Mouse (Mus musculus) midbrain, embryonic 12.5 days (tissue): ENCODE data around the gene Zmynd8. TPM values are rescaled to one million over a fixed set of nuclear protein-coding genes. Genes with fewer than 3 reads are reported as not detected.

Experiments
- ATAC-seq: fragments of 200-750 bp; cut with Nextera tagmentation; 2 replicates; pipeline ENCODE4 v1.8.0; 2017; ENCODE audit warnings: low read depth, moderate TSS enrichment, moderate library complexity; ENCODE audit not compliant: low FRiP score
- H3K27ac ChIP-seq: fragments of 300-500 bp; sonication (generic); replicated peaks from 2 replicates; pipeline ENCODE4 v1.5.1; 2016; ENCODE audit warnings: mild to moderate bottlenecking
- H3K27me3 ChIP-seq: fragments of 300-500 bp; sonication (generic); 2 replicates; pipeline ENCODE4 v1.6.1; 2016; ENCODE audit warnings: mild to moderate bottlenecking
- H3K36me3 ChIP-seq: fragments of 300-500 bp; sonication (generic); 2 replicates; pipeline ENCODE4 v1.6.1; 2016
- H3K4me1 ChIP-seq: fragments of 300-500 bp; sonication (generic); 2 replicates; pipeline ENCODE4 v1.6.1; 2016
- H3K4me2 ChIP-seq: fragments of 300-500 bp; sonication (generic); replicated peaks from 2 replicates; pipeline ENCODE4 v1.6.1; 2016; ENCODE audit warnings: mild to moderate bottlenecking, moderate library complexity
- H3K4me3 ChIP-seq: fragments of 300-500 bp; sonication (generic); 2 replicates; pipeline ENCODE4 v1.5.1; 2016; ENCODE audit warnings: mild to moderate bottlenecking
- H3K9ac ChIP-seq: fragments of 300-500 bp; sonication (generic); replicated peaks from 2 replicates; pipeline ENCODE4 v1.6.1; 2016; ENCODE audit warnings: mild to moderate bottlenecking, moderate library complexity
- H3K9me3 ChIP-seq: fragments of 300-500 bp; sonication (generic); 2 replicates; pipeline ENCODE4 v1.6.1; 2016; ENCODE audit warnings: mild to moderate bottlenecking
- WGBS: fragments of 180-500 bp; shearing (Covaris S2); methylation state at CpG from one replicate; pipeline ENCODE4 v1.1.7; 2016; 5-methylcytosine and 5-hydroxymethylcytosine counted together
- polyA plus RNA-seq: library from polyadenylated mRNA; unstranded; fragments of >200 nt; fragmentation: Nextera tagmentation; extraction: Ambion mirVana; gene quantifications from 2 replicates; pipeline ENCODE4 v1.2.1, GENCODE M21; 2016

The Zmynd8 gene
- polyA plus RNA-seq, 1 experiment from 2014 or later: 71.2 TPM

DNA sequence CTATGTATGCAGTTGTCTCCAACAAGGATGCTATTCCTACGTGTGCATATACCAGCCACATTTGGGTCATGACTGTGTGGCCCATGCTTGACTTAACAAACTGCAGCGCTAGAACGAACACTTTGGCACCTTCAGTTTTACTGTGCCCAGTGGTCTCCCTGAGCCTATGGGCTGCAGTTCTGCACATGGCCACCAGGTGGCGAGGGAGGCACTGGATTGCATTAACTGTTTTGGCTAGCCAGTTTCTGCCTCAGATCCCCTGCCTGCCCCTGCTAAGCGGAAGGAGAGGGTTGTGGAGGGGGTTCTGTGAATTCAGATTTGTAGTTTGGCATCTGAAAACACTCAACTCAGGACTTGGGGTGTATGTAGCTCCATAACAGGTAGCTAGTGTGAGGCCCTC is 116.5 kb downstream of the Zmynd8 start:
- 40% methylated on average over 5 of the region's 5 CpGs for WGBS
- peak overlapping the region; percentile 36; the same call in 1 of the 2 replicates for H3K27ac ChIP-seq

DNA sequence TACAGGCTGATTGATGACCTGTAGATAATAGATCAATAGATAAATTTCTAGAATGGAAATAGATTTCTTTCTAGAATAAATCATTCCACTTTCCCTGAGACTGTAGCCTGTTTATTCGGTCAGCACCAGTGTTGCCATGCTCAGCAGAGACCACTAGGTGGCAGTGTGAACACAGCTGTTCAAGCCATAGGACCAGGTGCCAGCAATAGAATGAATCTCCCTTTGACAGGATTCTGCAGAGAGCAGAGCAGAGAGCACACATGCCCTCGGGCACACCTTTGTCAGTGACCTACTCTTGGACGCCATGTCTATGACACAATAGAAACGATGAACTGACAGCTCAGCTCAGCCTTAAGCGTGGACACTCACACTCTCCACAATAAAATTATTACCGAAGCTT is 119.9 kb downstream of the Zmynd8 start:
- WGBS: 28% methylated on average over 6 of the region's 6 CpGs
- no peaks in the 10 kb centered on the region for H3K27me3 ChIP-seq
- peaks cover 11% of the 10 kb centered on the region for H3K36me3 ChIP-seq
- H3K9me3 ChIP-seq: no peaks in the 10 kb centered on the region
- peak overlapping the region; percentile 64 for H3K27ac ChIP-seq
- no peak overlapping the region for H3K4me2 ChIP-seq
- H3K9ac ChIP-seq: no peak overlapping the region
- H3K4me1 ChIP-seq: peaks cover 9% of the 10 kb centered on the region; the same call in 1 of the 2 replicates
- ATAC-seq: peak; percentile 44; the same call in 1 of the 2 replicates
- H3K4me3 ChIP-seq: no peak overlapping the region

More for the DNA sequence above, 116.5 kb downstream of the Zmynd8 start:
- Histone ChIP-seq H3K4me1 (peaks cover 9% of the 10 kb centered on the region; the same call in 1 of the 2 replicates), H3K4me3 (no peak overlapping the region), H3K4me2 (no peak overlapping the region), H3K36me3 (peaks cover 42% of the 10 kb centered on the region), H3K9me3 (no peaks in the 10 kb centered on the region), H3K27me3 (no peaks in the 10 kb centered on the region), H3K9ac (no peak overlapping the region)
- ATAC-seq: 0 out of 2 replicates have a peak, but pooled peaks have one; percentile 31

DNA sequence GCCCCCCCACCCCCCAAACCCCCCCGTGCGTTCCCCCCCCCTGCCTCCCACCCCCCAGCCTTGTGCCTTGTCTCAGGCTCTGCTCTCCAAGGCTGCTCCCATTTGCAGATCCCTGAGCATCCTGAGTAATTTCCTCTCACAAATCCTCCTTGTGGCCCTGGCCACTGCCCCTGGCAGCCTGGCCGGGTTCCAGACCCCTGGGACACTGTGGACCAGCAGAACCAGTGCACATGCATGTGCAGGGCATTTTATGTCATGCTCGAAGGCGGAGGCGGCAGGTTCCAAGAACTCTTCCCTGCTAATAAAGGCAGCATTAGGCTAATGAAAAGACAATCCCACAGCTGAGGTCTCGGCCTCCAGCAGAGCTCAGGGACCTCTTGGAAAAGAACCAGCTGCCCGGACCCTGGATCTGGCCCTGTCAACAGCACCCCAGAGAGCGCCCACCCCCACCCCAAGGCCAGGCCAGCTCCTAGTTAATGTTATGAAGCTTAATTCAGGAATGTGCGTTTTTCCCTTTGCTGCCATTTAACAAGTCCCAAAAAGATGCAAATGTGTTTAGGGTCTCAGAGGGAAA is 129.4 kb downstream of the Zmynd8 start:
- Histone ChIP-seq H3K9ac (no peak overlapping the region), H3K4me2 (no peak overlapping the region), H3K27ac (peak overlapping the region; percentile 71), H3K36me3 (no peaks in the 10 kb centered on the region), H3K4me3 (no peak overlapping the region), H3K9me3 (no peaks in the 10 kb centered on the region), H3K4me1 (peaks cover 11% of the 10 kb centered on the region), H3K27me3 (no peaks in the 10 kb centered on the region)
- ATAC-seq: peak; percentile 47
- 26% methylated on average over 9 of the region's 10 CpGs for WGBS

DNA sequence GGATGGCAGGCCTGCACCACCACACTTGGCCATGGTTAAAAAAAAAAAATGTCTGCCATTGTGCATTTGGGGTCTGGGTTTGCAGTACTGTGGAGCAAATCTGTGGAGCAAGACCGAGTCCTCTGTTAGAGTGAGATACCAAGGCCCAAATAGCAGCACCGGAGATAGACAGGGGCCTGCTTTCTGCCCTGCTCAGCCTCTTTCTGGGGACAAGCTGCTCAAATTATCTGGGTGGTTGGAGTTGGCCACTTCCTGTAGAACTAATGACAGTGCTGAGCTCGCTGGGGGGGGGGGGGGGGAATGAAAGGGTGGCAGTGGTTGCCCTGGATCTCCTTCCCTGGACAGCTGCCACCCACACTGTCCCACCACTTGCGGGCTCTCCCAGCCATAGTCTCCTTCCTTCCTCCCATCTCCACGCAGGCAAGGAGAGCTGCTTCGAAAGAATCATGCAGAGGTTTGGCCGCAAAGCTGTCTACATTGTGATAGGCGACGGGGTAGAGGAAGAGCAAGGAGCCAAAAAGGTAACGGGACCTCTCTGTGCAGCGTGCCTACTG is 129.9 kb downstream of the Zmynd8 start:
- Histone ChIP-seq H3K27me3 (no peaks in the 10 kb centered on the region), H3K4me1 (peaks cover 11% of the 10 kb centered on the region), H3K9ac (no peak overlapping the region), H3K9me3 (no peaks in the 10 kb centered on the region), H3K27ac (peak overlapping the region; percentile 71), H3K4me3 (no peak overlapping the region), H3K4me2 (no peak overlapping the region), H3K36me3 (no peaks in the 10 kb centered on the region)
- 0 out of 2 replicates have a peak, but pooled peaks have one; percentile 16 for ATAC-seq
- WGBS: 49% methylated on average over 11 of the region's 11 CpGs

DNA sequence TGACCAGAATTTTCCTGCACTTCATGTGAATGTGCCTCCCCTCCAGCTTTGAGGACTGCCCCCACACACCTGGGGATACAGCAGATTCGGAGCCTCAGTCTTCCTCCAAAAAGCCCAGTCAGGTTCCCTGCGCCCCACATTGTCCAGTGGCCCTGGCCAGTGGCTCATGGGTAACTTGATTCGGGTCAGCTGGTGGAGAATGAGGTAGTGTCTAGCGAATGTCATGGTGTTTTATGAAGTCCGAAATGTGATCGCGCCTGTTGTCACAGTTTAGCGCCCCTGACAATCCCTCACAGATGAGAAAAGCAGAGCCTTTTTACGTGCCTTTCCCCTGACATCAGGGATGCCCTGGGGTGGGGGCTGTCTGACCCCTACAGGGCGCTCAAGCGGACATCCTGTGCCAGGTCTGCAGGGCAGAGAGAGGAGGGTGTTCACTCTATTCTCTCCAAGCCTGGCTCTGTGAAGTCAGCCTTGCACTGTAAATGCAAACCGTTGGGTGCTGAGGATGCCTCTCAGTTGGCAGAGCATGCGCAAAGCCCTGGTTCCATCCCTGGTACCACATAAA is 139.3 kb downstream of the Zmynd8 start:
- Histone ChIP-seq H3K4me2 (no peak overlapping the region), H3K4me3 (no peak overlapping the region), H3K9ac (no peak overlapping the region), H3K36me3 (no peaks in the 10 kb centered on the region), H3K9me3 (no peaks in the 10 kb centered on the region), H3K27me3 (0 out of 2 replicates have a peak, but pooled peaks cover 4% of the 10 kb centered on the region), H3K4me1 (peaks cover 18% of the 10 kb centered on the region), H3K27ac (no peak overlapping the region)
- WGBS: 83% methylated on average over 13 of the region's 13 CpGs
- no peak for ATAC-seq

DNA sequence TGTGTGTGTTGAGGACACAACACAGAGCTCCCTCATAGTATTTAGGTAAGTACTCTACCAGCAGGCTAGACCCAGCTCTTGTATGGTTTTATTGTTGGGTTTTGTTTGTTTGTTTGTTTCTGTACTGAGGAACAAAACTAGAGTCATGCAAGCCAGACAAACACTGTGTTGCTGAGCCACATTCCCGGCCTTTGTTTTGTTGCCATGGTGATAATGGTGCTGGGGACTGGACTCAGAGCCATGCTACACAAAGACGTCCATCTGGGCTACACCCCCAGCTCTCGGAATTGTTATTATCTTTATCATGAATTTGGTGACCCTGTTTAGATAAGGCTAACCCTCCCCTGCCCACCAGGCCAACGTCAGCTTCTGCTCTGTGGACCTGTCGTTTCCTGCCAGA is 140.3 kb downstream of the Zmynd8 start:
- H3K9ac ChIP-seq: no peak overlapping the region
- WGBS: 14% methylated on average over 5 of the region's 5 CpGs
- no peak overlapping the region for H3K27ac ChIP-seq
- no peaks in the 10 kb centered on the region for H3K36me3 ChIP-seq
- H3K27me3 ChIP-seq: 0 out of 2 replicates have a peak, but pooled peaks cover 4% of the 10 kb centered on the region
- H3K9me3 ChIP-seq: no peaks in the 10 kb centered on the region
- H3K4me2 ChIP-seq: no peak overlapping the region
- peak; percentile 66; the same call in 1 of the 2 replicates for ATAC-seq
- peaks cover 18% of the 10 kb centered on the region for H3K4me1 ChIP-seq
- H3K4me3 ChIP-seq: no peak overlapping the region

DNA sequence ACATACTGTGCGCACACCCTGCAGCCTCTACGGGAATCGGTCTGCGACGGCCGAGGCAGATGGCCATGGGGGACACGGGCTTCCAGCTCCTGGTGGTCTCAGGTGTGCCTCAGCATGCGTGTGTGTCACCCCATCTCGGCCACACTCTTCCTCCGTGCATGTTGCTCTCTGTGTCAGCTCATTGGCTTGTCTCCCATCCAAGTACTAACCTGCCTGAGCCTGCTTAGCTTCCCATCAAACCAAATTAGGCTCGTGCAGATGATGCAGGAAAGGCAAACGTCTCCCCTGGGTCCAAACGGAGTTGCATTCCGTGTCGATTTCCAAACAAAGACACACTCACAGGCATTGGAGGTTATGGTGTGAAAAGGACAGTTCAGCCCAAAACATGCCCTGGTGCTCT is 141.0 kb downstream of the Zmynd8 start:
- H3K27ac ChIP-seq: no peak overlapping the region
- no peak overlapping the region for H3K4me2 ChIP-seq
- H3K9me3 ChIP-seq: no peaks in the 10 kb centered on the region
- H3K4me3 ChIP-seq: no peak overlapping the region
- H3K27me3 ChIP-seq: 0 out of 2 replicates have a peak, but pooled peaks cover 4% of the 10 kb centered on the region
- WGBS: 69% methylated on average over 15 of the region's 15 CpGs
- peaks cover 18% of the 10 kb centered on the region for H3K4me1 ChIP-seq
- peak; percentile 47 for ATAC-seq
- H3K36me3 ChIP-seq: no peaks in the 10 kb centered on the region
- no peak overlapping the region for H3K9ac ChIP-seq

DNA sequence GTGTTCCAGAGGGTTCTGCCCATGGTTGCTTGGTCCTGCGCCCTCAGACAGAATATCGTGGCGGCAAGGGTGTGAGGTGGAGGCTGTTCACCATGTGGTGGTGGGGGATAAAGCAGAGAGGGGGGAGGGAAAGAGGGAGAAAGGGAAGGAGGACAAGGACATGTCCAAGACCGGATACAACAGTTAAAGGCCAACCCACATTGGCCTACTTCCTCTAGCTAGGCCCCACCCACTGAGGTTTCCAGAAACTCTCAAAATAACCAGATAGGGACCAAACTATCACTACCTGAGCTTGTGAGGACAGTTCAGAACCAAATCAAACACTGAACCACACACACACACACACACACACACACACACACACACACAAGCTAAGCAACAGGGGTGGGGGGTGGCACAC is 146.1 kb downstream of the Zmynd8 start:
- no peak overlapping the region for H3K4me2 ChIP-seq
- H3K9ac ChIP-seq: no peak overlapping the region
- peaks cover 15% of the 10 kb centered on the region for H3K27me3 ChIP-seq
- no peaks in the 10 kb centered on the region for H3K9me3 ChIP-seq
- no peak for ATAC-seq
- H3K27ac ChIP-seq: no peak overlapping the region
- WGBS: 82% methylated on average over 4 of the region's 4 CpGs
- H3K4me3 ChIP-seq: no peak overlapping the region
- no peaks in the 10 kb centered on the region for H3K36me3 ChIP-seq
- H3K4me1 ChIP-seq: peaks cover 15% of the 10 kb centered on the region

DNA sequence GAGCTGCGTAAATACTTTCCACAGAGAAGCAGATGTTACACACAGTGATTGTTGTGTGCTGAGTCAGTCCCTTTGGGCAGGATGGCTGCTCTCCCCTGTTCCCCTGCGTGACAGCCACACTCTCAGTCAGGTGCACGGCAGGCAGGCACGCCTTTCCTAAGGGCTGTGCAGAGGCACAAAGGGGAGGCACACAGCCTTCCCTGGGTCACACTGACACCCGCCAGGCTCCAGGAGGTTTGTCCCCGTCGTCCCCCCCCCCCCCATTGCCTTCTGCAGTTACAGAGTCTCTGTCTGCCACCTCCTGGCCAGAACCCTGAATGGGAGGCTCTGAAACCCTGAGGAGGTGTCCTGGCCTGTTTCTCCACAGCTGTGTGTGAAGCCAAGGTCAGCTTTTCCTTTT is 147.7 kb downstream of the Zmynd8 start:
- no peak overlapping the region for H3K4me3 ChIP-seq
- H3K9me3 ChIP-seq: no peaks in the 10 kb centered on the region
- H3K9ac ChIP-seq: no peak overlapping the region
- peaks cover 14% of the 10 kb centered on the region for H3K4me1 ChIP-seq
- 36% methylated on average over 5 of the region's 7 CpGs for WGBS
- no peak overlapping the region for H3K27ac ChIP-seq
- H3K4me2 ChIP-seq: no peak overlapping the region
- peaks cover 22% of the 10 kb centered on the region for H3K27me3 ChIP-seq
- no peaks in the 10 kb centered on the region for H3K36me3 ChIP-seq
- ATAC-seq: peak; percentile 47; the same call in 1 of the 2 replicates

DNA sequence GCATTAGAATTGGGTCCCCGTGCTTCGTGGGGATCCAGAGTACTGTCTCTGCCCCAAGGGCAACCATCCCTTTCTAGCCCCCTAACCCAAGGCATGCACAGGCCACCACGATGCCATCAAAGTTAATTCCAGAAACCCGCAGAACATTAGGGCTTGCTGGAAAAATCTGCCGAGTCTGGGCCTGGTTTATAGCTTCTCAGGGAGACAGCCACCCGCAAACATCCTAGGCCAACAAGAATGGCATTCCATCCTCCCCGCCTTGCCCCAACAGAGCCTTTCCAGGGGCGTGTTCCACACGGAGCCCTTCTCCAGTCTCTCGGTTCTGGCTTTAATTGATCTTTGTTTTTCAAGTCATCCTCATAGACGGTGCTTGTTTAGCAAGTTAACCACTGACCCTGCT is 150.4 kb downstream of the Zmynd8 start:
- Histone ChIP-seq H3K4me3 (no peak overlapping the region), H3K27me3 (peaks cover 25% of the 10 kb centered on the region), H3K9ac (no peak overlapping the region), H3K27ac (no peak overlapping the region), H3K4me2 (no peak overlapping the region), H3K9me3 (no peaks in the 10 kb centered on the region), H3K36me3 (no peaks in the 10 kb centered on the region), H3K4me1 (peaks cover 32% of the 10 kb centered on the region)
- ATAC-seq: no peak
- 9% methylated on average over 11 of the region's 11 CpGs for WGBS

DNA sequence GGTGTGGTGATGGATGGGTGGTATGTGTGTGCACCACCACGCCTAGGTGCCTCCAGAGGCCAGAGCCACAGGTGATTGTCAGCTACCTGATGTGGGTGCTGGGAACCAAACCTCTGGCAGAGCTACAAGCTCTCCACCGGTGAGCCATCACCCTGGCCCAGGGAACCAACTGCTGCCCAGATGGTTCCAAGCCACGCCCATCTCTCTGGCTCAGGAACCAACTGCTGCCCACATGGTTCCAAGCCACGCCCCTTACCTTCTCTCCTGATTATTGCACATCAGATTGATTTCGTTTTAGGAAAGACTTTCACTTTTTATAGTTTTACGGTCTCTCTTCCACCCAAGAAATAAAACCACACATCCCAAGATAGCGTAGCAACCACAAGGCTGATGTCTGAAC is 150.8 kb downstream of the Zmynd8 start:
- Histone ChIP-seq H3K9me3 (no peaks in the 10 kb centered on the region), H3K4me2 (no peak overlapping the region), H3K9ac (no peak overlapping the region), H3K4me1 (peaks cover 32% of the 10 kb centered on the region), H3K4me3 (no peak overlapping the region), H3K36me3 (no peaks in the 10 kb centered on the region), H3K27me3 (peaks cover 25% of the 10 kb centered on the region), H3K27ac (no peak overlapping the region)
- ATAC-seq: no peak
- WGBS: 50% methylated on average over 7 of the region's 7 CpGs

DNA sequence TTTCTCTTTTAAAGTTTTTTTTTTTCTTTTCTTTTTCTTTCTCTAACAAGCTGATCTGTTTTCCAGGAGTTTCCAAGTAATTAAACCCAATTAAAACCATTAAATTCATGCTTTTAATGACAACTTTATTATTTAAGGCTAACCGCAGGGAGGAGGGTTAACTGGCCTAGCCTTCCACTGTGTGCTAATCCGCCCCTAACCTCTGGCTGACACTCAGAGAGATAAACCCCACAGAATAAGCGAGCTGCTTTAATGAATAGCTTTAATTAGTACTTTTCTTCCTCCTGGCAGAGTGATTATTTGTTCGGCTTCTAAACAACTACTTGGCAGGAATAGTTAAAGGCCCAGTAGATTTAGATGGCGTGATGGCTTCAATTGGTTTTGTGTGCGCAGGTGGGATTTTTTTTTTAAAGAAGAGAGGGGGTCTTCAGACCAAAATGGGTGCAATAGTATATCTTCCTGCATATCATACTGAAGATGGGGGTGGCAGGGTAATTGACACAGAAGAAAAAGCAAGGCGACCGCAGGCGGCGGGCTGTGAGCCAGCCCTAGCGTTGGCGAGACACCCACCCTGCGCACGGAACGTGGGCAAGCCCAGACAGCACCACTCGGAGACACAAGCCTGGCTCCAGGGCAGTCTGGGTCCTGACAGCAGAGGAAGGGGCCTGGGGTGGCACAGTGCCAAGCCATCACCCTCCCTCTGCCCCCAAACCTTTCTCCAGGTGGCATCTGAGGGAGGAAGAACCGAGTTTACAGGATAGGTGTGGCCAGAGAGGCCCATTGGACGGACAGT is 153.3 kb downstream of the Zmynd8 start:
- no peak overlapping the region for H3K4me2 ChIP-seq
- H3K4me3 ChIP-seq: no peak overlapping the region
- H3K4me1 ChIP-seq: peaks cover 50% of the 10 kb centered on the region
- ATAC-seq: peak; percentile 56; the same call in 1 of the 2 replicates
- no peak overlapping the region for H3K9ac ChIP-seq
- H3K27ac ChIP-seq: no peak overlapping the region
- H3K36me3 ChIP-seq: no peaks in the 10 kb centered on the region
- WGBS: 40% methylated on average over 18 of the region's 18 CpGs
- H3K27me3 ChIP-seq: peaks cover 36% of the 10 kb centered on the region
- no peaks in the 10 kb centered on the region for H3K9me3 ChIP-seq
